Mouse (Mus musculus) embryonic fibroblast, embryonic 13.5 days (primary cell): ENCODE measurements around the gene Panx2. TPM values are rescaled to one million over a fixed set of nuclear protein-coding genes. Genes with fewer than 3 reads are reported as not detected.

ENCODE experiments used
- H3K27ac ChIP-seq: 2 replicates; pipeline ENCODE4 v1.5.1; 2012; ENCODE audit warnings: low read length, control low read depth, inconsistent platforms; ENCODE audit not compliant: insufficient read depth
- H3K4me1 ChIP-seq: 2 replicates; pipeline ENCODE4 v1.6.1; 2011; ENCODE audit warnings: low read length; ENCODE audit not compliant: control insufficient read depth, insufficient read depth
- H3K4me3 ChIP-seq: 2 replicates; pipeline ENCODE4 v1.5.1; 2011; ENCODE audit warnings: mild to moderate bottlenecking, control low read depth, low read length; ENCODE audit not compliant: insufficient read depth
- CTCF ChIP-seq: IDR thresholded peaks from 2 replicates; pipeline ENCODE4 v1.5.1; 2011; ENCODE audit warnings: mild to moderate bottlenecking, control low read depth, low read length, moderate library complexity, borderline replicate concordance; ENCODE audit not compliant: insufficient read depth
- POLR2A ChIP-seq: IDR thresholded peaks from 2 replicates; pipeline ENCODE4 v1.6.1; 2011; ENCODE audit warnings: low read depth, mild to moderate bottlenecking, control low read depth, low read length, moderate library complexity
- polyA plus RNA-seq: library from polyadenylated mRNA; stranded (reverse); fragments of >200 nt; gene quantifications from 2 replicates; pipeline ENCODE4 v1.2.4, GENCODE M21; 2011; ENCODE audit warnings: low read depth; ENCODE audit not compliant: missing spikeins, insufficient read length

The Panx2 gene
- polyA plus RNA-seq = not detected in 2 replicates

DNA sequence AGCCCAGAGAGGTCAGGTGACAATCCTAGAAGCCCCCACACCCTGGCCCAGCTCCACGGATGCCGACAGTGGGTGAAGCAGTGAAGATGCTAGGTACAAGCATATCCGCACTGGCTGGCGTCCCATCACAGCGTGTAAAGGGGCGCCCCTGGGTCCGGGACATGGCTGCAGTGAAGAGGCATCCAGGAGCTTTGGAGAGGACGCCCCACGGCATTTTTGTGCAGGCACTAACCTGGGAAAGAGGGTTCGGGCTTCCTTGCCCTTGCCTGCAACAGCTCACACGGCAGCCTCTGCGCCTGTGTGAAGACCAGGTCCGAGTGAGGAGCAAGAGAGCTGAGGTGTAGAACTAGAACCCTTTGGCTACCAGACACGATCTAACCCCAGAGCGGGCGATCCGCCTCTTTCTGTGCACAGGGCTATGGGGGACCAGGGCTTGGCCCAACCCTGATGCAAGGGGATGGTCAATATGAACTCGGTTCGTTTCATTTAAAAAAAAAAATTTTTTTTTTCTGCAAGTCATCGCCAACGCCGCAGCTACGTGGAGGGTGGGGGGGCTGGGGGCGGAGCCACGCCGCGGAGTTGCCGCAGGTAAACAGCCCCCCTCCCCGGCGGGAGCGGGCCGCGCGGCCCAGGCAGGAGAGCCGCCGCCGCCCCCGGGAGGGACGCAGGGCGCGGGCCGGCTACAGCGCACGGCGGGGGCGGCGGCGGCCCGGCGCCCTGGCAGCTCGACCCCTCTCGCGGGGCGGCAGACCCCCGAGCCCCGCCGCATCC, at the start of gene Panx2:
TSS of gene Panx2 (plus strand) at position 574 of the 771 bp plus-strand sequence.
- Histone ChIP-seq H3K4me3 (peak within 1 kb of the TSS; percentile 8), H3K4me1 (no peaks in the 10 kb centered on the region), H3K27ac (no peak within 1 kb of the TSS)
- no peak for TF ChIP-seq CTCF
- no peak for TF ChIP-seq POLR2A

DNA sequence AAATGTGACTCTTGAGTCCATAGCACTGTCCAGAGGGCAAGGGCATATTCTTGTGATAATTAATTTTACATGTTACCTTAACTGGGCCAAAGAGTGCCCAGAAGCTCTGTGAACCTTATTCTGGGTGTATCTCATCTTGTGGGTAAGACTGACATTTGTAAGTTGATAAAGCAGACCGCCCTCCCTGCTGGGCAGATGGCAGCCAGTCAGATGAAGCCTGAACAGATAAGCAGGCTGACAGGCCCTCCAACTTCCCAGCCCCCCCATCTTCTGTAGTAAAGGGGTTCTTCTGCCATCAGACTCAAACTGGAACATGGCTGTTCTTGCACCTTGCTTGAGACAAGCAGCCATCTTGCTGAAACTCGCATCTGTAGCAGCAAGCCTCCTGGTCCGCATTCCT, 42.8 kb upstream of the Panx2 start:
- TF ChIP-seq CTCF = no peak
- no peak for TF ChIP-seq POLR2A
- H3K4me3 ChIP-seq = no peak overlapping the region

DNA sequence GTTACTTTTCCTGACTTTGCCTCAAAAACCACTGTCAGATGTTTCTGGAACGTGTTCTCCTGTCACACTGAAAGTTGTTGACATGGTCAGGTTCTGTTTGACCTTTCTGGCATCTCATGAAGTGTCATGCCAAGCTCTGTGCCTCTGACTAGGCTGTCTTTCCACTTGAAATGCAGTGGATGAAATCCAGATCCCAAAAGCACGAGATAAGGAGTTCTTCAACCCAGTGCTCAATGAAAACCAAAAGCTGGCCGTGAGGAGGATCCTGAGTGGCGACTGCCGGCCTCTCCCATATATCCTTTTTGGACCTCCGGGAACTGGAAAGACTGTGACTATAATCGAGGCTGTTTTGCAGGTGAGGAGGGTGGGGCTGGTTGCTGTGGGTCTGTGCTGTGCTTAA, 39.4 kb upstream of the Panx2 start:
- Histone ChIP-seq H3K4me1 (no peaks in the 10 kb centered on the region), H3K4me3 (no peak overlapping the region), H3K27ac (no peak overlapping the region)
- TF ChIP-seq POLR2A (no peak), CTCF (no peak)

More for the DNA sequence above, 42.8 kb upstream of the Panx2 start:
- no peak overlapping the region for H3K27ac ChIP-seq
- no peaks in the 10 kb centered on the region for H3K4me1 ChIP-seq

DNA sequence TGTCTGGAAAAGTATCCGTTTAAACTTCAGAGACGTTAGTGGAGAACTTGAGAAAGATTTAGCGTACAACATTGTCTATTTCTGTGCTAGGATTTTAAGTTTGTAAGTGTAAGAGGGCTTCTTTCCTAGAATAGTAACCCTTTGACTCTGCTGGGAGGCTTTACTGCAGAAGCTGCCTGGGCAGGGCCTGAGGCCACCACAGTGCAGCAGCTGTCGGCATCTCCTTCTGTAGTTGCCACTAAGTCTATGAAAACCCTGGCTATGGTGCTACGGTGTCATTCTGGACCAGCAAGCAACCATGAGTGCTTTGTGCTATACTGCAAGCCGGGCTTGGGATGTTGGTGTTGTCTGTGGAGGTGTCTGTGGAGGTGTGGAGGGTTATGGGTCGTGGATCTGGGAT, 39.0 kb upstream of the Panx2 start:
- Histone ChIP-seq H3K4me1 (no peaks in the 10 kb centered on the region), H3K4me3 (no peak overlapping the region), H3K27ac (no peak overlapping the region)
- TF ChIP-seq CTCF (no peak), POLR2A (no peak)

DNA sequence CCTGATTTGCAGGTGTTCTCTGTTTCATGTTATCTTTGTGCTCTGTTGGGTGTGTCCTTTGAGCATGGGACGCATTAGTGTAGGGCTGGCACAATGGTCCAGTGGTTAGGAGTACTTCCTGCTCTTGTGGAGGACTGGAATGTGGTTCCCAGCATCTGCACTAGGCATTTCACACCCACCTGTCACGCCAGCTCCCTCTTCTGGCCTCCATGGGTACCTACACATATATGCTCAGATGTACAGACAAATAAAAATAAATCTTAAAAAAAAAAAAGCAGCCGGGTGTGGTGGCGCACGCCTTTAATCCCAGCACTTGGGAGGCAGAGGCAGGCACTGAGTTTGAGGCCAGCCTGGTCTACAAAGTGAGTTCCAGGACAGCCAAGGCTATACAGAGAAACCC, 15.2 kb upstream of the Panx2 start:
- Histone ChIP-seq H3K4me1 (no peaks in the 10 kb centered on the region), H3K4me3 (no peak overlapping the region), H3K27ac (no peak overlapping the region)
- TF ChIP-seq CTCF = no peak
- TF ChIP-seq POLR2A = no peak

DNA sequence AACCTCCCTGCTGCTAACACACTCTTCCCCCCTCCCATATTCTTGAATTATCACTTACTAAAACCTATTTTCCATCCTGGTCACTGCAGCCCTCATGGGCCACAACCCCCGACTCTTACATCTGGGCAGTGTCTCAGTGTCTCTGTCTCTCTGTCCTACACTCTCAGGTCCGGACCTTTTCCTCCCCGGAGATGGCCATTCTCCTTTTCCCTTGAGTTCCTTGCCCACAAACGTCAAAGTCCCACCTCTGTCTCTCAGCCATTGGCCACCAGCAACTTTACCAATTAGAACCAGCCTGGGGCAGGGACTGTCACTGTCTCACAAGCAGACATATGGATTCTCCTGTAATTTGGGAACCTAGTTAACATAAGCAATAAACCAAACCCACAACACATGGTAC, 13.2 kb upstream of the Panx2 start:
- no peaks in the 10 kb centered on the region for H3K4me1 ChIP-seq
- TF ChIP-seq POLR2A (no peak), CTCF (no peak)

DNA sequence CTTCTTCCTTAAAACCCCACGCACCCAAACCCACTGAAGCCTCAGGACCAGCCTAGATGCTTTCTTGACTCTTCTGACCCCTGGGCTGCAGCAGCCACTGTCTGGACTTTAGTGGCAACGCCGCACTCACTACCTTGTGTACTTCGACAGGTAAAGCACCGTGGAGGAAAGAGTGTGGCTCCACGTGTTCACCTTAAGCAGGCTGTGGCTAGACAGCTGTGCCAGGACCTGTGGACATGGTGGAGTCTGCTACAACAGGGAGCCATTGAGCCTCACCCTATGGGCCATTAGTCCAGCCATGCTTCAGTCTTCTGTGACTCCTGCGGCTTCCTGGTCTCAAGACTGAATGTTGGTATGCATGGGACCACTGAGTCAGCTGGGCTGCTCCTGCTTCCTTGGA, 4.9 kb upstream of the Panx2 start:
- TF ChIP-seq POLR2A = no peak
- no peak overlapping the region for H3K4me3 ChIP-seq
- no peaks in the 10 kb centered on the region for H3K4me1 ChIP-seq
- no peak overlapping the region for H3K27ac ChIP-seq

More for the DNA sequence above, 13.2 kb upstream of the Panx2 start:
- no peak overlapping the region for H3K4me3 ChIP-seq
- H3K27ac ChIP-seq = no peak overlapping the region

DNA sequence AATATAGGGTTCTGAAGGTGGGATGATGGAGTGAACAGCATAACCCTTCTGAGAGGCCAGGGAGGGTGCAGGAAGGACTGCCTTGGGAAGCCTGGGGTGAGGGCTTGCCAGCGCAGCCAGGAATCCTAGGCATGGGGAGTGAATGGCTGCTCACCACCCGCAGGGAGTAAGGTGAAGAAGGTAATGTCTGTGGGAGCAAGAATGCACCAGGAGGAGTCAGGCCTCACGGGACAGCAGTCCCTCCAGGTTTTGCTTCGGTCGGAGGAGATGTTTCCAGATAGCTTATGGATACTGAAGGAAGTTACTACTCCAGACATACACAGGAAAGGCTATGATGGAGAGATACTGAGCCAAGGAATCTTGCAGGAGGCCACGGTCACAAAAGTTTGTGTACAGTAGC, 798 bp upstream of the Panx2 start:
- no peaks in the 10 kb centered on the region for H3K4me1 ChIP-seq
- no peak overlapping the region for H3K4me3 ChIP-seq
- TF ChIP-seq CTCF = no peak
- TF ChIP-seq POLR2A = no peak
- no peak overlapping the region for H3K27ac ChIP-seq

DNA sequence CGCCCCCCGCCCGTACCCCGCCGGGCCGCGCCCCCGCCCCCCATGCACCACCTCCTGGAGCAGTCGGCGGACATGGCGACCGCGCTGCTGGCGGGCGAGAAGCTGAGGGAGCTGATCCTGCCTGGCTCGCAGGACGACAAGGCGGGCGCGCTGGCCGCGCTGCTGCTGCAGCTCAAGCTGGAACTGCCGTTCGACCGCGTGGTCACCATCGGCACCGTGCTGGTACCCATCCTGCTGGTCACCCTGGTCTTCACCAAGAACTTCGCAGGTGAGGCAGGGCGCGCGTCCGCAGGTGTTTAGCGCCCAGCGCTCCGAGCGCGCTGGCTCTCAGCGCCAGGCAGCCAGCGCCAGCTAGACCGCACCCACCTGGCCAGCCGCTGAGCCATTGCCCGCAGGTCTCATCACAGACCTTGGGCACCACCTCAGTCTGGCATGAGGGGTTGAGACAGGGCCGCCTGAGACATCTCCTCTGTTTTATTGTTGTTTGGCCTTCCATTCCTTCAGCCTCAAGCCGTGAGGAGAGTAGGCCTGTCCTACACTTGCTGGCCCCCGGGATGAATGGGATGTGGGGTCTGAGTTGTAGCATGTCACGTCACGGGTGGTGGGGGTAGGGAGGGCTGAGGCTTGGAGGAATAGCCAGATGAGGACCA, 623 bp downstream of the Panx2 start:
- Histone ChIP-seq H3K4me1 (no peaks in the 10 kb centered on the region), H3K4me3 (peak overlapping the region; percentile 0; the same call in 1 of the 2 replicates), H3K27ac (no peak overlapping the region)
- no peak for TF ChIP-seq POLR2A
- TF ChIP-seq CTCF = no peak

DNA sequence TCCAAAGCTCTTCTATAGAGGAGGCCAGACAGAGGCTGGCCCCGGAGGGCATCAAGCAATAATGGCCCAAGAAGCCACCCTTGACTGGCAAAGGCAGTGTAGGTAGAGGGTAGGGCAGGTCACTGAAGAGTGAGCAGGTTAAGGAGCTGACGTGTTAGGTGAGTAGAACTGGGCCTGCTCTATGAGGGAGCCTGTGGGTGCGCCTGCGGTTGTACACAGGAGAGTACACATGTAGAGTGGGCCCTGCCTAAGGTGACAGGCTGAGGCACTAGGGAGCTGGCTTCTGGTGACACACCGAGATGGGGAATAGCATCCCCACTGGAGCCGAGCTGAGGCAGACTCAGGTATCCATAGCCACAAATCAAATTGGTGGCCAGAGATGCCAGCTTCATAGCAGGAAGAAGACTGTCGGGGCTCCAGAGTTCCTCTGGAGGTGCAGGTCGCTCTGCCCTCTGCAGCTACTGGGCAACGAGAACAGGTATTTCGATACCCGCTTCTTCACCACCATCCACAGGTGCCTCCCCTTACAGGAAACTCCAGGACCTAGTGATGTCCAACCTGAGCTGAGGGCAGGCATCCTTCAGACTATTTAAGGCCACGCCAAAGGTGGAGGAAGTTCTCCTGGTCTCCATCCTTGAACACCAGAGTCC, 1.4 kb downstream of the Panx2 start:
- no peak overlapping the region for H3K27ac ChIP-seq
- H3K4me1 ChIP-seq = no peaks in the 10 kb centered on the region
- no peak for TF ChIP-seq POLR2A
- TF ChIP-seq CTCF = no peak
- no peak overlapping the region for H3K4me3 ChIP-seq
